Mouse (Mus musculus) hindbrain, postnatal 0 days (tissue): ENCODE results near the gene Ptms. TPM values are rescaled to one million over a fixed set of nuclear protein-coding genes. Genes with fewer than 3 reads are reported as not detected.

Experiments used
- ATAC-seq: fragments of 200-750 bp; cut with Nextera tagmentation; 2 replicates; pipeline ENCODE4 v1.8.0; 2017; ENCODE audit warnings: mild to moderate bottlenecking, moderate TSS enrichment, moderate library complexity
- DNase-seq: peaks from one replicate; pipeline ENCODE4 v3.0.0-alpha.2; 2015; ENCODE audit warnings: low spot score
- H3K27ac ChIP-seq: fragments of 300-500 bp; sonication (generic); 2 replicates; pipeline ENCODE4 v1.5.1; 2014; ENCODE audit warnings: mild to moderate bottlenecking
- H3K27me3 ChIP-seq: fragments of 300-500 bp; sonication (generic); 2 replicates; pipeline ENCODE4 v1.6.1; 2014; ENCODE audit warnings: low read length, mixed read lengths; ENCODE audit not compliant: insufficient read depth
- H3K36me3 ChIP-seq: fragments of 300-500 bp; sonication (generic); 2 replicates; pipeline ENCODE4 v1.6.1; 2014; ENCODE audit warnings: low read length, mixed read lengths; ENCODE audit not compliant: insufficient read depth
- H3K4me1 ChIP-seq: fragments of 300-500 bp; sonication (generic); 2 replicates; pipeline ENCODE4 v1.6.1; 2014; ENCODE audit warnings: antibody characterized with exemption, low read length, mixed read lengths; ENCODE audit not compliant: insufficient read depth
- H3K4me2 ChIP-seq: fragments of 300-500 bp; sonication (generic); 2 replicates; pipeline ENCODE4 v1.6.1; 2014; ENCODE audit warnings: low read depth, mild to moderate bottlenecking, low read length, moderate library complexity, mixed read lengths
- H3K4me3 ChIP-seq: fragments of 300-500 bp; sonication (generic); 2 replicates; pipeline ENCODE4 v1.5.1; 2014; ENCODE audit warnings: low read length
- H3K9ac ChIP-seq: fragments of 300-500 bp; sonication (generic); replicated peaks from 2 replicates; pipeline ENCODE4 v1.6.1; 2014; ENCODE audit warnings: mild to moderate bottlenecking, low read length, moderate library complexity, mixed read lengths
- H3K9me3 ChIP-seq: fragments of 300-500 bp; sonication (generic); 2 replicates; pipeline ENCODE4 v1.6.1; 2016; ENCODE audit warnings: low read length, mixed read lengths
- CTCF ChIP-seq: IDR thresholded peaks from 2 replicates; pipeline ENCODE4 v1.5.1; 2016; ENCODE audit warnings: antibody characterized with exemption, control low read depth, low read depth
- WGBS: fragments of 180-500 bp; shearing (Covaris S2); extraction: QIAGEN DNeasy Blood & Tissue Kit; methylation state at CpG from one replicate; pipeline ENCODE4 v1.1.7; 2014; 5-methylcytosine and 5-hydroxymethylcytosine counted together
- polyA plus RNA-seq: library from polyadenylated mRNA; unstranded; fragments of >200 nt; fragmentation: Nextera tagmentation; extraction: Ambion mirVana; gene quantifications from 2 replicates; pipeline ENCODE4 v1.2.1, GENCODE M21; 2015
- total RNA-seq: library from RNA; depleted of rRNA; stranded (reverse); fragments of >200 nt; gene quantifications from 2 replicates; pipeline ENCODE4 v1.2.3, GENCODE M21; 2014

Ptms gene
- total and polyA plus RNA-seq, 2 experiments from 2014 or later = 767 to 1,024 TPM

GRCm38 (mm10) chr6:124961021-124961420 is 41.1 kb upstream of the Ptms start:
- DNase-seq = no peak
- TF ChIP-seq CTCF = no peak
- 92% methylated on average over 12 of the region's 12 CpGs for WGBS
- H3K4me3 ChIP-seq = no peak overlapping the region
- no peak overlapping the region for H3K9ac ChIP-seq
- H3K27ac ChIP-seq = no peak overlapping the region
- no peak overlapping the region for H3K4me2 ChIP-seq
- peaks cover 29% of the 10 kb centered on the region for H3K36me3 ChIP-seq
- H3K4me1 ChIP-seq = peaks cover 6% of the 10 kb centered on the region
- ATAC-seq = no peak
- no peaks in the 10 kb centered on the region for H3K27me3 ChIP-seq
- no peaks in the 10 kb centered on the region for H3K9me3 ChIP-seq

- H3K4me2 ChIP-seq = no peak overlapping the region
- no peak for ATAC-seq
- H3K9ac ChIP-seq = no peak overlapping the region
- H3K36me3 ChIP-seq = peaks cover 29% of the 10 kb centered on the region
- no peak overlapping the region for H3K4me3 ChIP-seq
- no peak for TF ChIP-seq CTCF
- H3K4me1 ChIP-seq = peaks cover 5% of the 10 kb centered on the region
- no peak for DNase-seq
- no peaks in the 10 kb centered on the region for H3K9me3 ChIP-seq
- no peak overlapping the region for H3K27ac ChIP-seq
- 90% methylated on average over 13 of the region's 13 CpGs for WGBS
- no peaks in the 10 kb centered on the region for H3K27me3 ChIP-seq
These were observed 40.1 kb upstream of the Ptms start for GRCm38 (mm10) chr6:124959960-124960359.

GRCm38 (mm10) chr6:124958127-124958526 is 38.2 kb upstream of the Ptms start:
- Histone ChIP-seq H3K27ac (no peak overlapping the region), H3K36me3 (peaks cover 29% of the 10 kb centered on the region), H3K4me2 (no peak overlapping the region), H3K9me3 (no peaks in the 10 kb centered on the region), H3K27me3 (no peaks in the 10 kb centered on the region), H3K4me1 (no peaks in the 10 kb centered on the region), H3K9ac (no peak overlapping the region), H3K4me3 (no peak overlapping the region)
- ATAC-seq = no peak
- no peak for DNase-seq
- 87% methylated on average over 3 of the region's 3 CpGs for WGBS
- TF ChIP-seq CTCF = no peak

- 98% methylated on average over 4 of the region's 4 CpGs for WGBS
- peaks cover 18% of the 10 kb centered on the region; the same call in 1 of the 2 replicates for H3K36me3 ChIP-seq
These were observed 35.3 kb upstream of the Ptms start for GRCm38 (mm10) chr6:124955212-124955611.

GRCm38 (mm10) chr6:124953991-124954715 is 34.2 kb upstream of the Ptms start:
- DNase-seq (no peak), ATAC-seq (no peak)
- Histone ChIP-seq H3K4me3 (no peak overlapping the region), H3K36me3 (peaks cover 7% of the 10 kb centered on the region; the same call in 1 of the 2 replicates), H3K4me1 (no peaks in the 10 kb centered on the region), H3K27me3 (no peaks in the 10 kb centered on the region), H3K9me3 (no peaks in the 10 kb centered on the region), H3K27ac (no peak overlapping the region), H3K9ac (no peak overlapping the region), H3K4me2 (no peak overlapping the region)
- WGBS = 91% methylated on average over 2 of the region's 2 CpGs
- no peak for TF ChIP-seq CTCF

More at GRCm38 (mm10) chr6:124955212-124955611, 35.3 kb upstream of the Ptms start:
- H3K27me3 ChIP-seq = no peaks in the 10 kb centered on the region
- no peak overlapping the region for H3K4me2 ChIP-seq
- no peaks in the 10 kb centered on the region for H3K9me3 ChIP-seq
- H3K4me1 ChIP-seq = no peaks in the 10 kb centered on the region
- no peak for ATAC-seq
- DNase-seq = no peak
- no peak for TF ChIP-seq CTCF
- H3K9ac ChIP-seq = no peak overlapping the region
- H3K27ac ChIP-seq = no peak overlapping the region
- H3K4me3 ChIP-seq = no peak overlapping the region

GRCm38 (mm10) chr6:124943526-124943925 is 23.6 kb upstream of the Ptms start:
- no peaks in the 10 kb centered on the region for H3K4me1 ChIP-seq
- no peak overlapping the region for H3K27ac ChIP-seq
- H3K9me3 ChIP-seq = no peaks in the 10 kb centered on the region
- no peak overlapping the region for H3K4me2 ChIP-seq
- ATAC-seq = no peak
- no peak overlapping the region for H3K4me3 ChIP-seq
- no peaks in the 10 kb centered on the region for H3K27me3 ChIP-seq
- TF ChIP-seq CTCF = no peak
- DNase-seq = no peak
- H3K9ac ChIP-seq = no peak overlapping the region
- H3K36me3 ChIP-seq = no peaks in the 10 kb centered on the region
- 79% methylated on average over 3 of the region's 3 CpGs for WGBS

- no peaks in the 10 kb centered on the region for H3K27me3 ChIP-seq
- ATAC-seq (no peak), DNase-seq (no peak)
- WGBS = 100% methylated on average over 1 of the region's 1 CpGs
- no peaks in the 10 kb centered on the region for H3K4me1 ChIP-seq
- H3K9me3 ChIP-seq = no peaks in the 10 kb centered on the region
- H3K36me3 ChIP-seq = peaks cover 2% of the 10 kb centered on the region; the same call in 1 of the 2 replicates
- no peak for TF ChIP-seq CTCF
- no peak overlapping the region for H3K9ac ChIP-seq
- H3K27ac ChIP-seq = no peak overlapping the region
- no peak overlapping the region for H3K4me2 ChIP-seq
- H3K4me3 ChIP-seq = no peak overlapping the region
These were observed 21.8 kb upstream of the Ptms start for GRCm38 (mm10) chr6:124941679-124942078.
